In genomic region chr2:129885536-129885935, GRCm38 (mm10) we compare ENCODE assay signal across 16 mouse cellular contexts.
DNase-seq lines count a peak whose midpoint lies in the region; ATAC-seq and TF ChIP-seq lines count a peak whose summit lies in the region.
"Had no signal": no experiment of that assay in that cellular context is flagged by ENCODE, and none has a peak within 500 bp of the region (broad histone marks: within the 10 kb centered on the region; RNA-seq: fewer than 3 reads in every experiment).

No protein-coding gene starts in this region.

- no peaks in the 10 kb centered on the region for H3K27me3 ChIP-seq in testis, adult 2 months (ENCODE audit: control insufficient read depth, insufficient read depth, low read length)
- no peaks in the 10 kb centered on the region for H3K27me3 ChIP-seq in neural tube, embryonic 15.5 days (replicated peaks)
- H3K27me3 ChIP-seq: liver, embryonic 12.5 days; midbrain, embryonic 12.5 days had no signal

- H3K9me3 ChIP-seq in neural tube, embryonic 15.5 days (replicated peaks), result no peaks in the 10 kb centered on the region
- H3K9me3 ChIP-seq: liver, embryonic 12.5 days; midbrain, embryonic 12.5 days had no signal

- intact Hi-C loops in gastrocnemius, adult 2 months (cut with DNase I), result loop anchor here (10.0 kb wide), 1 partner anchor 289 kb away; the partner anchor contains the start of gene Snrpb

- peaks cover 4% of the 10 kb centered on the region for H3K4me1 ChIP-seq in testis, adult 2 months (ENCODE audit: control insufficient read depth, insufficient read depth, low read length)
- no peaks in the 10 kb centered on the region for H3K4me1 ChIP-seq in neural tube, embryonic 15.5 days
- H3K4me1 ChIP-seq: liver, embryonic 12.5 days; midbrain, embryonic 12.5 days had no signal

- no peak for ATAC-seq in neural tube, embryonic 15.5 days (ENCODE audit: low FRiP score)
- ATAC-seq: forebrain, embryonic 14.5 days; inflammation-experienced regulatory T-cells, adult 6 months; liver, embryonic 12.5 days had no signal

- no peaks in the 10 kb centered on the region for H3K36me3 ChIP-seq in testis, adult 2 months (ENCODE audit: control insufficient read depth, insufficient read depth, low read length)
- no peaks in the 10 kb centered on the region for H3K36me3 ChIP-seq in neural tube, embryonic 15.5 days
- H3K36me3 ChIP-seq: liver, embryonic 12.5 days; midbrain, embryonic 12.5 days had no signal

- H3K4me2 ChIP-seq in neural tube, embryonic 15.5 days, result no peak overlapping the region
- H3K4me2 ChIP-seq: liver, embryonic 12.5 days; midbrain, embryonic 12.5 days had no signal

- 95% methylated on average over 7 of the region's 7 CpGs for WGBS in neural tube, embryonic 15.5 days

- peak; percentile 40 for DNase-seq in gastrocnemius, adult 2 months
- DNase-seq in gastrocnemius, adult 8-10 months (ENCODE audit: low spot score in 2 of 2), result no peak
- peak; percentile 14 for DNase-seq in lung, postnatal 10 days
- DNase-seq in lung, postnatal 25 days (ENCODE audit: low spot score), result no peak
- DNase-seq in cerebellum, adult 8-10 months, result peak; percentile 40
- DNase-seq in retina, embryonic 14.5 days (ENCODE audit: low spot score), result no peak
- DNase-seq: kidney, postnatal 14 days; retina, postnatal 1 day; spleen, adult 18-20 months had no signal

- no peak overlapping the region for H3K9ac ChIP-seq in neural tube, embryonic 15.5 days (replicated peaks)
- H3K9ac ChIP-seq: liver, embryonic 12.5 days; midbrain, embryonic 12.5 days had no signal

- H3K27ac ChIP-seq in gastrocnemius, adult 2 months, result no peak overlapping the region
- H3K27ac ChIP-seq in testis, adult 2 months (ENCODE audit: control insufficient read depth, insufficient read depth, low read depth, low read length), result no peak overlapping the region
- no peak overlapping the region for H3K27ac ChIP-seq in neural tube, embryonic 15.5 days (replicated peaks)
- H3K27ac ChIP-seq: liver, embryonic 12.5 days; midbrain, embryonic 12.5 days; stomach, postnatal 0 days had no signal

- TF ChIP-seq CTCF in gastrocnemius, adult 2 months (IDR thresholded peaks at IDR 0.05), result no peak
- TF ChIP-seq CTCF in testis, adult 2 months (IDR thresholded peaks at IDR 0.05; ENCODE audit: control insufficient read depth, insufficient read depth, insufficient replicate concordance, low read depth, low read length), result no peak

- H3K4me3 ChIP-seq in gastrocnemius, adult 2 months, result no peak overlapping the region
- peak overlapping the region; percentile 25 for H3K4me3 ChIP-seq in testis, adult 2 months (ENCODE audit: control insufficient read depth, low read depth, low read length)
- no peak overlapping the region for H3K4me3 ChIP-seq in neural tube, embryonic 15.5 days (replicated peaks)
- H3K4me3 ChIP-seq: liver, embryonic 12.5 days; midbrain, embryonic 12.5 days had no signal

- TF ChIP-seq POLR2A in testis, adult 2 months (IDR thresholded peaks at IDR 0.05; ENCODE audit: control insufficient read depth, low read depth, low read length), result no peak

Comparison
In these comparisons a context has a peak if more than half of its experiments do, and no peak if none do; other contexts are left out.
1. DNase-seq: peak in gastrocnemius, adult 2 months (single experiment), lung, postnatal 10 days (single experiment) and cerebellum, adult 8-10 months (single experiment); none in gastrocnemius, adult 8-10 months (0 of 2), lung, postnatal 25 days (single experiment) and retina, embryonic 14.5 days (single experiment).